Mouse (Mus musculus) liver, embryonic 18 days (tissue): Measurements from ENCODE around the gene Grm4. TPM values are rescaled to one million over a fixed set of nuclear protein-coding genes. Genes with fewer than 3 reads are reported as not detected.

Experiments
- polyA plus RNA-seq: library from polyadenylated mRNA; depleted of rRNA; stranded (reverse); fragments of >200 nt; gene quantifications from 2 replicates; pipeline ENCODE4 v1.2.3, GENCODE M21; 2012; rRNA removed

The Grm4 gene
- polyA plus RNA-seq = 0.02 TPM in 1 of 2 replicates, not detected in the other

GRCm38 (mm10) chr17:27521303-27521702 lies at the start of gene Grm4:
Gene Grm4, minus strand, starts transcription at chr17:27521403.

GRCm38 (mm10) chr17:27565163-27565941 lies 44.1 kb upstream of the Grm4 start, which contains the start of gene AI413582:
Gene AI413582, minus strand, starts transcription at chr17:27565756.

GRCm38 (mm10) chr17:27556315-27557011 lies 35.3 kb upstream of the Grm4 start, which contains the start of gene Hmga1:
Gene Hmga1, plus strand, starts transcription at chr17:27556497.

Other genes starting within 250 kb of the Grm4 start
- 79.8 and 88.2 TPM in 2 replicates for gene Hmga1, start 35.1 kb upstream of the Grm4 start, polyA plus RNA-seq
- gene AI413582, start 44.4 kb upstream of the Grm4 start, polyA plus RNA-seq = 9.3 and 9.6 TPM in 2 replicates
- 18.4 and 21.8 TPM in 2 replicates for gene Nudt3, start 102.1 kb upstream of the Grm4 start, polyA plus RNA-seq
- gene RPS10-NUDT3, start 113.8 kb upstream of the Grm4 start, polyA plus RNA-seq = not detected in 2 replicates
- 1,025 and 1,543 TPM in 2 replicates for gene Rps10, start 115.3 kb upstream of the Grm4 start, polyA plus RNA-seq
- 0.12 and 0.13 TPM in 2 replicates for gene Pacsin1, start 134.1 kb upstream of the Grm4 start, polyA plus RNA-seq
- gene Spdef, start 207.6 kb upstream of the Grm4 start, polyA plus RNA-seq = 0.04 and 0.05 TPM in 2 replicates